In genomic region chr3:69004437-69005337, GRCm38 (mm10) we compare ENCODE assay signal across 8 mouse cellular contexts. TPM values are rescaled to one million over a fixed set of nuclear protein-coding genes. Genes with fewer than 3 reads are reported as not detected.
A peak's percentile ranks its signal among the peaks of the same experiment; 100 is the strongest.
DNase-seq lines count a peak whose midpoint lies in the region; ATAC-seq lines count a peak whose summit lies in the region.

Gene Ift80 (minus strand): TSS chr3:69004570.
Gene Smc4 (plus strand): TSS chr3:69004738.

- peaks cover 7% of the 10 kb centered on the region for H3K36me3 ChIP-seq in heart, embryonic 14.5 days (ENCODE audit: control insufficient read depth, insufficient read depth, low read length)
- H3K36me3 ChIP-seq in liver, embryonic 13.5 days: peaks cover 29% of the 10 kb centered on the region
- no peaks in the 10 kb centered on the region for H3K36me3 ChIP-seq in stomach, embryonic 16.5 days (ENCODE audit: control insufficient read depth, insufficient read depth, low read length)

- no peaks in the 10 kb centered on the region for H3K9me3 ChIP-seq in heart, embryonic 14.5 days (ENCODE audit: control insufficient read depth, low read length)
- 0 out of 2 replicates have a peak, but pooled peaks cover 3% of the 10 kb centered on the region for H3K9me3 ChIP-seq in liver, embryonic 13.5 days (replicated peaks)
- H3K9me3 ChIP-seq in stomach, embryonic 16.5 days (replicated peaks; ENCODE audit: control insufficient read depth, low read length): no peaks in the 10 kb centered on the region

- H3K4me3 ChIP-seq in heart, embryonic 14.5 days (ENCODE audit: control insufficient read depth in 1 of 2, insufficient read depth in 1 of 2, low read depth in 1 of 2, low read length in 2 of 2): peak within 1 kb of the TSS; percentile 70 to 99
- H3K4me3 ChIP-seq in liver, embryonic 13.5 days (replicated peaks): peak within 1 kb of the TSS; percentile 81
- peak within 1 kb of the TSS; percentile 84 for H3K4me3 ChIP-seq in stomach, embryonic 16.5 days (replicated peaks; ENCODE audit: low read length)

- H3K4me2 ChIP-seq in heart, embryonic 14.5 days (ENCODE audit: low read length): peak within 1 kb of the TSS; percentile 81
- H3K4me2 ChIP-seq in liver, embryonic 13.5 days: peak within 1 kb of the TSS; percentile 88
- peak within 1 kb of the TSS; percentile 86 for H3K4me2 ChIP-seq in stomach, embryonic 16.5 days (ENCODE audit: low read depth, low read length)

- ATAC-seq in CD4-positive, CD25-positive, alpha-beta regulatory T cell, adult 4 months: peak; percentile 83
- ATAC-seq in heart, embryonic 14.5 days (ENCODE audit: insufficient number of reproducible peaks, insufficient read depth, low FRiP score, low read depth): peak; percentile 93
- ATAC-seq in liver, embryonic 13.5 days (ENCODE audit: low read depth): peak; percentile 87
- peak; percentile 96 for ATAC-seq in stomach, embryonic 16.5 days (ENCODE audit: insufficient read depth, low FRiP score)

- under 1% methylated on average over 75 of the region's 76 CpGs for WGBS in heart, embryonic 14.5 days
- WGBS in liver, embryonic 13.5 days (ENCODE audit: insufficient replicate concordance): under 1% methylated on average over 75 of the region's 76 CpGs
- WGBS in stomach, embryonic 16.5 days: under 1% methylated on average over 76 of the region's 76 CpGs

- H3K27ac ChIP-seq in heart, embryonic 14.5 days (replicated peaks in 1 of 2; ENCODE audit: control insufficient read depth in 1 of 2, insufficient read depth in 1 of 2, low read depth in 2 of 2, low read length in 2 of 2): peak within 1 kb of the TSS; percentile 97
- H3K27ac ChIP-seq in liver, embryonic 13.5 days: peak within 1 kb of the TSS; percentile 99
- H3K27ac ChIP-seq in stomach, embryonic 16.5 days (ENCODE audit: low read length): peak within 1 kb of the TSS; percentile 94

- DNase-seq in c-Kit-negative CD71-positive TER-119-positive erythroid progenitor cells, embryonic 14.5 days (ENCODE audit: low read depth, low spot score): peak; percentile 96
- DNase-seq in fibroblast of lung, adult 2 months (ENCODE audit: low read depth): peak; percentile 92
- DNase-seq in kidney, postnatal 14 days: peak; percentile 97
- peak; percentile 93 for DNase-seq in liver, embryonic 13.5 days
- peak; percentile 95 for DNase-seq in neural tube, embryonic 10.5 days (ENCODE audit: extremely low spot score, low spot score)

- peaks cover 0 to 11% of the 10 kb centered on the region in 2 experiments; a peak in 2 of 4 replicates for H3K4me1 ChIP-seq in heart, embryonic 14.5 days (ENCODE audit: control insufficient read depth in 2 of 2, insufficient read depth in 2 of 2, low read length in 2 of 2)
- H3K4me1 ChIP-seq in liver, embryonic 13.5 days (replicated peaks): peaks cover 35% of the 10 kb centered on the region
- H3K4me1 ChIP-seq in stomach, embryonic 16.5 days (ENCODE audit: control insufficient read depth, insufficient read depth, low read length): peaks cover 13% of the 10 kb centered on the region

- H3K9ac ChIP-seq in heart, embryonic 14.5 days (ENCODE audit: low read length): peak within 1 kb of the TSS; percentile 87
- H3K9ac ChIP-seq in liver, embryonic 13.5 days: peak within 1 kb of the TSS; percentile 100
- peak within 1 kb of the TSS; percentile 92 for H3K9ac ChIP-seq in stomach, embryonic 16.5 days (ENCODE audit: low read length)

- no peaks in the 10 kb centered on the region for H3K27me3 ChIP-seq in heart, embryonic 14.5 days (ENCODE audit: control insufficient read depth, insufficient read depth, low read length)
- no peaks in the 10 kb centered on the region for H3K27me3 ChIP-seq in liver, embryonic 13.5 days
- no peaks in the 10 kb centered on the region for H3K27me3 ChIP-seq in stomach, embryonic 16.5 days (ENCODE audit: control insufficient read depth, insufficient read depth, low read length)

RNA-seq across cellular contexts. Expression of gene Ift80, which starts in this region (rescaled TPM):
- 100 to 1,000 TPM; 165 to 175 TPM for polyA plus RNA-seq in CD4-positive, CD25-positive, alpha-beta regulatory T cell, adult 4 months (2017; shearing (Covaris generic))
- 9.3 and 9.7 TPM in 2 replicates for polyA plus RNA-seq in heart, embryonic 14.5 days (2014; fragmentation: Nextera tagmentation; extraction: Ambion mirVana)
- 5.9 and 7.1 TPM in 2 replicates for polyA plus RNA-seq in liver, embryonic 13.5 days (2015; fragmentation: Nextera tagmentation; extraction: Ambion mirVana)
- 12.7 and 13.7 TPM in 2 replicates for polyA plus RNA-seq in stomach, embryonic 16.5 days (2015; fragmentation: Nextera tagmentation; extraction: Ambion mirVana)

RNA-seq across cellular contexts. Expression of gene Smc4, which starts in this region (rescaled TPM):
- 100 to 1,000 TPM; 450 to 528 TPM for polyA plus RNA-seq in CD4-positive, CD25-positive, alpha-beta regulatory T cell, adult 4 months (2017; shearing (Covaris generic))
- polyA plus RNA-seq in heart, embryonic 14.5 days (2014; fragmentation: Nextera tagmentation; extraction: Ambion mirVana): 150 and 151 TPM in 2 replicates
- polyA plus RNA-seq in liver, embryonic 13.5 days (2015; fragmentation: Nextera tagmentation; extraction: Ambion mirVana): 166 and 219 TPM in 2 replicates
- polyA plus RNA-seq in stomach, embryonic 16.5 days (2015; fragmentation: Nextera tagmentation; extraction: Ambion mirVana): 122 and 143 TPM in 2 replicates

Comparison
In these comparisons a context has a peak if more than half of its experiments do, and no peak if none do; other contexts are left out.
1. Peak in every context shown above with its lines: DNase-seq, ATAC-seq, H3K4me3 ChIP-seq and H3K27ac ChIP-seq.
2. RNA of gene Ift80 (polyA plus RNA-seq): 165 to 175 TPM in CD4-positive, CD25-positive, alpha-beta regulatory T cell, adult 4 months; 12.7 to 13.7 TPM in stomach, embryonic 16.5 days, 9.3 to 9.7 TPM in heart, embryonic 14.5 days and 5.9 to 7.1 TPM in liver, embryonic 13.5 days; every median in the first group is over 10 times any median in the second.